Mouse (Mus musculus) embryonic facial prominence, embryonic 14.5 days (tissue): ENCODE measurements around the gene Slc44a3. TPM values are rescaled to one million over a fixed set of nuclear protein-coding genes. Genes with fewer than 3 reads are reported as not detected.

Experiments
- ATAC-seq: fragments of 200-750 bp; cut with Nextera tagmentation; 2 replicates; pipeline ENCODE4 v1.8.0; 2017; ENCODE audit warnings: low read depth, moderate number of reproducible peaks, moderate TSS enrichment
- DNase-seq: peaks from one replicate; pipeline ENCODE4 v3.0.0-alpha.2; 2015; ENCODE audit warnings: low spot score
- H3K27ac ChIP-seq: fragments of 300-500 bp; sonication (generic); replicated peaks from 2 replicates; pipeline ENCODE4 v1.5.1; 2014; ENCODE audit warnings: low read depth, mild to moderate bottlenecking, low read length, moderate library complexity
- H3K27me3 ChIP-seq: fragments of 300-500 bp; sonication (generic); replicated peaks from 2 replicates; pipeline ENCODE4 v1.6.1; 2014; ENCODE audit warnings: low read length; ENCODE audit not compliant: control insufficient read depth, insufficient read depth
- H3K36me3 ChIP-seq: fragments of 300-500 bp; sonication (generic); 2 replicates; pipeline ENCODE4 v1.6.1; 2014; ENCODE audit warnings: low read length, mixed read lengths; ENCODE audit not compliant: control insufficient read depth, insufficient read depth
- H3K4me1 ChIP-seq: fragments of 300-500 bp; sonication (generic); 2 replicates; pipeline ENCODE4 v1.6.1; 2014; ENCODE audit warnings: antibody characterized with exemption, low read length; ENCODE audit not compliant: control insufficient read depth, insufficient read depth
- H3K4me2 ChIP-seq: fragments of 300-500 bp; sonication (generic); 2 replicates; pipeline ENCODE4 v1.6.1; 2014; ENCODE audit warnings: low read depth, mild to moderate bottlenecking, low read length, moderate library complexity, mixed read lengths
- H3K4me3 ChIP-seq: fragments of 300-500 bp; sonication (generic); 2 replicates; pipeline ENCODE4 v1.5.1; 2014; ENCODE audit warnings: low read depth, mild to moderate bottlenecking, low read length
- H3K9ac ChIP-seq: fragments of 300-500 bp; sonication (generic); 2 replicates; pipeline ENCODE4 v1.6.1; 2014; ENCODE audit warnings: low read depth, mild to moderate bottlenecking, low read length, moderate library complexity, mixed read lengths
- H3K9me3 ChIP-seq: fragments of 300-500 bp; sonication (generic); 2 replicates; pipeline ENCODE4 v1.6.1; 2016; ENCODE audit warnings: low read length; ENCODE audit not compliant: control insufficient read depth
- WGBS: fragments of 180-500 bp; shearing (Covaris S2); extraction: QIAGEN DNeasy Blood & Tissue Kit; methylation state at CpG from one replicate; pipeline ENCODE4 v1.1.7; 2014; 5-methylcytosine and 5-hydroxymethylcytosine counted together
- polyA plus RNA-seq: library from polyadenylated mRNA; unstranded; fragments of >200 nt; fragmentation: Nextera tagmentation; extraction: Ambion mirVana; gene quantifications from 2 replicates; pipeline ENCODE4 v1.2.1, GENCODE M21; 2014

Gene Slc44a3
- polyA plus RNA-seq, 1 experiment from 2014 or later: 6.4 TPM

DNA sequence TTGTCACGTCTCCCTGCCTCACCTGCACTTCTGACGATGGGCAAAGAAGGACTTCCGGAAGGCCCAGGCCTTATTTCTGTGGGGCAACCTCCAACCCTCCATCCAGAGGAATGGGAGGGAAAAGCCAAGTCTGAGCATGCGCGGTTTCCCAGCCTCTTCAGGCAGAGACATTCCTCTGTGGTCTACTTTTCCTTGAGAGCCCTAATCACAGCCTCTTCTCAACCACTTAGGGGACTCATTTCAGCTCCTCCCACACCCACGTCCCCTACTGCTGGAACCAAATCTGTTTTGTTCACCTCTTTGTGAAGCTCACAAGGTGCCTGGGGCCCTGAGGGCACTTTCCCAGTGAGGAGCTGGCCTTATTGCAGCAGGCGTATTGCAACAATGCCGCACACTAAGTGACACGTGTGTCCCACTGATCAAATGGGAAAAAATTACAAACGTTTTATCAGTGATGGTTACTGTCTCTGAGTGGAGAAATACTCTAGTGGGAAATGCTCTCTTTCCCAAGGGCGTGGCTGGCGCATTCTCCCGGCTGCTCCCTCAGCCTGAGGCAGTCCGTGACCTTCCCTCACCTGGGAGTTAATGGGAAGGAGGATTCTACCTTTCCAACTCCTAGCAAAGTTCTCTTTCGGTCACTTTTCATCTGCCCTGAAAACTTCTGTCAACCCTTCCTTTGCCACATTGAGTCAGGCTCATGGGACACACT, 27.4 kb upstream of the Slc44a3 start:
- H3K4me2 ChIP-seq: no peak overlapping the region
- no peak overlapping the region for H3K9ac ChIP-seq
- H3K27ac ChIP-seq: no peak overlapping the region

GRCm38 (mm10) chr3:121558861-121559260, 26.7 kb upstream of the Slc44a3 start:
- 81% methylated on average over 8 of the region's 8 CpGs for WGBS
- Histone ChIP-seq H3K9ac (no peak overlapping the region), H3K27me3 (no peaks in the 10 kb centered on the region), H3K9me3 (no peaks in the 10 kb centered on the region), H3K36me3 (no peaks in the 10 kb centered on the region), H3K4me2 (no peak overlapping the region), H3K4me3 (no peak overlapping the region), H3K4me1 (no peaks in the 10 kb centered on the region), H3K27ac (no peak overlapping the region)
- no peak for DNase-seq
- no peak for ATAC-seq

More for the DNA sequence above, 27.4 kb upstream of the Slc44a3 start:
- H3K9me3 ChIP-seq: no peaks in the 10 kb centered on the region
- no peaks in the 10 kb centered on the region for H3K27me3 ChIP-seq
- 73% methylated on average over 15 of the region's 15 CpGs for WGBS
- no peaks in the 10 kb centered on the region for H3K4me1 ChIP-seq
- no peaks in the 10 kb centered on the region for H3K36me3 ChIP-seq
- no peak overlapping the region for H3K4me3 ChIP-seq
- ATAC-seq (0 out of 2 replicates have a peak, but pooled peaks have one; percentile 30), DNase-seq (peak; percentile 41)

- Histone ChIP-seq H3K36me3 (no peaks in the 10 kb centered on the region), H3K4me3 (no peak overlapping the region), H3K27me3 (no peaks in the 10 kb centered on the region), H3K27ac (no peak overlapping the region), H3K4me2 (no peak overlapping the region), H3K4me1 (peaks cover 6% of the 10 kb centered on the region; the same call in 1 of the 2 replicates), H3K9ac (no peak overlapping the region), H3K9me3 (no peaks in the 10 kb centered on the region)
- WGBS: 78% methylated on average over 7 of the region's 7 CpGs
- DNase-seq (no peak), ATAC-seq (no peak)
These were observed 24.1 kb upstream of the Slc44a3 start for GRCm38 (mm10) chr3:121556304-121556703.

DNA sequence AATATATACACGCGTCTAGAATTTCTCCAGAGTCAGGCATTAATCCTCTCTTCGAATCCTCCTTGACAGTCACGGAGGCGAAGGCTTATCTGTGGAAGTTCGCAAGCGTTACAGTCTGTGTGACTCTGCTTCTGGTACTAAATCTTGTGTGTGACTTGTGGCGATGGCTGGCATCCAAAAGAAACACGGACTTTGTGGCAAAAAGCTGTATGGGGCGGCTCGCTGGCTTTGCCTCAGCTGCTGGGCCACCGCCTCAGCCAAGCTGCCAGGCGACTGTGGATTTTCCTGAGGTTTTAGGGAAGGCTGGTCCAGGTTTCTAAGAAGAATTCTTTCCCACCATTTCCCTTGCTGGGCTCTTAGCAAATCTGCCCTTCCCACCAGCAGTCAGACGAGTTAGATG, 21.1 kb upstream of the Slc44a3 start:
- DNase-seq: peak; percentile 85
- peak overlapping the region; percentile 65; the same call in 1 of the 2 replicates for H3K27ac ChIP-seq
- no peaks in the 10 kb centered on the region for H3K27me3 ChIP-seq
- no peaks in the 10 kb centered on the region for H3K36me3 ChIP-seq
- H3K4me3 ChIP-seq: no peak overlapping the region
- H3K9me3 ChIP-seq: no peaks in the 10 kb centered on the region
- ATAC-seq: peak; percentile 58
- peaks cover 6% of the 10 kb centered on the region; the same call in 1 of the 2 replicates for H3K4me1 ChIP-seq
- no peak overlapping the region for H3K9ac ChIP-seq
- whole genome bisulfite sequencing: 49% methylated on average over 14 of the region's 14 CpGs
- peak overlapping the region; percentile 16 for H3K4me2 ChIP-seq

- H3K4me2 ChIP-seq: peak overlapping the region; percentile 16; the same call in 1 of the 2 replicates
- no peaks in the 10 kb centered on the region for H3K27me3 ChIP-seq
- H3K27ac ChIP-seq: peak overlapping the region; percentile 61
- ATAC-seq (0 out of 2 replicates have a peak, but pooled peaks have one; percentile 20), DNase-seq (no peak)
- no peaks in the 10 kb centered on the region for H3K9me3 ChIP-seq
- 58% methylated on average over 11 of the region's 11 CpGs for WGBS
- no peaks in the 10 kb centered on the region for H3K36me3 ChIP-seq
- no peak overlapping the region for H3K9ac ChIP-seq
- H3K4me1 ChIP-seq: peaks cover 6% of the 10 kb centered on the region; the same call in 1 of the 2 replicates
- H3K4me3 ChIP-seq: no peak overlapping the region
These were observed 20.5 kb upstream of the Slc44a3 start for GRCm38 (mm10) chr3:121552723-121553122.

DNA sequence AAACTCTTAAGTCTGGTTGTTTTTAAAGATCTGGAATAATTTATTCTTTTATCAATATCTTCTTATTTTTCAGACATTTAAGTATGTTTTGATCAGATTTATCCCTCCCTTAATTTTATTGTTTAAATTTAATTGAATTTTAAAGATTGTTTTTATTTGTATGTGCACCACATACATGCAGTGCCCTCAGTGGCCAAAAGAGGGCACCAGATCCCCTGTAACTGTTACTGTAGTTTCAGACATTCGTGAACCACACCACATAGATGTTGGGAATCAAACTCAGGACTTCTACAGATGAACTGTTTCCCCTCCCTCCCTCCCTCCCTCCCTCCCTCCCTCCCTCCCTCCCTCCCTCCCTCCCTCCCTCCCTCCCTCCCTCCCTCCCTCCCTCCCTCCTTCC, 18.2 kb upstream of the Slc44a3 start:
- WGBS: 4% methylated on average over 1 of the region's 1 CpGs
- no peaks in the 10 kb centered on the region for H3K36me3 ChIP-seq
- no peak overlapping the region for H3K4me2 ChIP-seq
- DNase-seq (peak; percentile 67), ATAC-seq (no peak)
- no peaks in the 10 kb centered on the region for H3K9me3 ChIP-seq
- H3K27ac ChIP-seq: no peak overlapping the region
- no peak overlapping the region for H3K4me3 ChIP-seq
- H3K9ac ChIP-seq: no peak overlapping the region
- no peaks in the 10 kb centered on the region for H3K27me3 ChIP-seq
- peaks cover 6% of the 10 kb centered on the region; the same call in 1 of the 2 replicates for H3K4me1 ChIP-seq

- no peaks in the 10 kb centered on the region for H3K36me3 ChIP-seq
- H3K4me3 ChIP-seq: no peak overlapping the region
- no peak overlapping the region for H3K4me2 ChIP-seq
- ATAC-seq: no peak
- no peaks in the 10 kb centered on the region for H3K27me3 ChIP-seq
- WGBS: 51% methylated on average over 15 of the region's 15 CpGs
- H3K27ac ChIP-seq: no peak overlapping the region
- H3K4me1 ChIP-seq: peaks cover 6% of the 10 kb centered on the region; the same call in 1 of the 2 replicates
- H3K9ac ChIP-seq: no peak overlapping the region
- H3K9me3 ChIP-seq: no peaks in the 10 kb centered on the region
- DNase-seq: no peak
These were observed 15.8 kb upstream of the Slc44a3 start for GRCm38 (mm10) chr3:121547851-121548624.

GRCm38 (mm10) chr3:121540621-121541020, 8.4 kb upstream of the Slc44a3 start:
- Histone ChIP-seq H3K36me3 (no peaks in the 10 kb centered on the region), H3K9me3 (no peaks in the 10 kb centered on the region), H3K27me3 (no peaks in the 10 kb centered on the region), H3K27ac (no peak overlapping the region), H3K4me2 (no peak overlapping the region), H3K4me3 (no peak overlapping the region), H3K4me1 (no peaks in the 10 kb centered on the region), H3K9ac (no peak overlapping the region)
- 55% methylated on average over 5 of the region's 5 CpGs for WGBS
- no peak for DNase-seq
- ATAC-seq: no peak
